Mouse (Mus musculus) left cerebral cortex, postnatal 4 days (tissue): ENCODE measurements around the gene Taf1b. TPM values are rescaled to one million over a fixed set of nuclear protein-coding genes. Genes with fewer than 3 reads are reported as not detected.
A peak's percentile ranks its signal among the peaks of the same experiment; 100 is the strongest.
"Not testable (repeated sequence)": the region's sequence is repeated elsewhere in the genome, so short reads cannot be mapped to it uniquely, and the experiment has no call there.

Experiments used
- DNase-seq: peaks from one replicate; pipeline ENCODE4 v3.0.0-alpha.2; 2022
- intact Hi-C: fragments of 180-260 bp; cut with DNase I; formaldehyde crosslinking; loops from one replicate; pipeline ENCODE4 v1.15.1; 2025
- total RNA-seq, 2 experiments: library from RNA; stranded (reverse); gene quantifications; 2 replicates each; pipeline ENCODE4 v1.2.3; 2021

Gene Taf1b
- 10 to 100 TPM; 38.3 to 41.6 TPM for total RNA-seq

- peak; percentile 78 for DNase-seq
- intact Hi-C loops: no loop called here
Observed at GRCm38 (mm10) chr12:24498150-24498840, at the start of gene Taf1b. Gene Taf1b (plus strand): TSS chr12:24498359.

- no peak for DNase-seq
- intact Hi-C loops: no loop called here
Observed at GRCm38 (mm10) chr12:24460406-24460805, 37.8 kb upstream of the Taf1b start.

- not testable (repeated sequence) for DNase-seq
Observed at GRCm38 (mm10) chr12:24462121-24462520, 36.0 kb upstream of the Taf1b start.

GRCm38 (mm10) chr12:24463490-24463889 is 34.7 kb upstream of the Taf1b start:
- DNase-seq, intact Hi-C loops: not testable (repeated sequence)

More at GRCm38 (mm10) chr12:24462121-24462520, 36.0 kb upstream of the Taf1b start:
- intact Hi-C loops: not testable (repeated sequence)

- intact Hi-C loops: no loop called here
- DNase-seq: peak; percentile 43
Observed at GRCm38 (mm10) chr12:24468966-24469365, 29.2 kb upstream of the Taf1b start.

GRCm38 (mm10) chr12:24470943-24471342 is 27.2 kb upstream of the Taf1b start:
- intact Hi-C loops: no loop called here
- peak; percentile 62 for DNase-seq

GRCm38 (mm10) chr12:24473221-24473620 is 24.9 kb upstream of the Taf1b start:
- intact Hi-C loops: no loop called here
- DNase-seq: no peak

- intact Hi-C loops: no loop called here
- no peak for DNase-seq
Observed at GRCm38 (mm10) chr12:24484930-24485329, 13.2 kb upstream of the Taf1b start.

GRCm38 (mm10) chr12:24486882-24487281 is 11.3 kb upstream of the Taf1b start:
- intact Hi-C loops: no loop called here
- DNase-seq: no peak

- DNase-seq, intact Hi-C loops: not testable (repeated sequence)
Observed at GRCm38 (mm10) chr12:24492507-24492906, 5.7 kb upstream of the Taf1b start.

GRCm38 (mm10) chr12:24493011-24493410 is 5.1 kb upstream of the Taf1b start:
- no peak for DNase-seq
- intact Hi-C loops: no loop called here

GRCm38 (mm10) chr12:24493412-24493811 is 4.7 kb upstream of the Taf1b start:
- intact Hi-C loops: no loop called here
- DNase-seq: no peak

GRCm38 (mm10) chr12:24494791-24495190 is 3.4 kb upstream of the Taf1b start:
- DNase-seq, intact Hi-C loops: not testable (repeated sequence)

- intact Hi-C loops, DNase-seq: not testable (repeated sequence)
Observed at GRCm38 (mm10) chr12:24498841-24499485, 804 bp downstream of the Taf1b start.

- intact Hi-C loops: no loop called here
- DNase-seq: no peak
Observed at GRCm38 (mm10) chr12:24517118-24517517, 19.0 kb downstream of the Taf1b start.

- intact Hi-C loops: no loop called here
- no peak for DNase-seq
Observed at GRCm38 (mm10) chr12:24521076-24521475, 22.9 kb downstream of the Taf1b start.

- intact Hi-C loops, DNase-seq: not testable (repeated sequence)
Observed at GRCm38 (mm10) chr12:24525065-24525464, 26.9 kb downstream of the Taf1b start.

- DNase-seq: no peak
- intact Hi-C loops: no loop called here
Observed at GRCm38 (mm10) chr12:24536390-24536789, 38.2 kb downstream of the Taf1b start.

- DNase-seq: no peak
- intact Hi-C loops: no loop called here
Observed at GRCm38 (mm10) chr12:24537201-24537600, 39.0 kb downstream of the Taf1b start.

- intact Hi-C loops: no loop called here
- peak; percentile 23 for DNase-seq
Observed at GRCm38 (mm10) chr12:24537965-24538364, 39.8 kb downstream of the Taf1b start.

GRCm38 (mm10) chr12:24541426-24542154 is 43.4 kb downstream of the Taf1b start:
- DNase-seq: no peak
- intact Hi-C loops: no loop called here
